In the genomic region with DNA sequence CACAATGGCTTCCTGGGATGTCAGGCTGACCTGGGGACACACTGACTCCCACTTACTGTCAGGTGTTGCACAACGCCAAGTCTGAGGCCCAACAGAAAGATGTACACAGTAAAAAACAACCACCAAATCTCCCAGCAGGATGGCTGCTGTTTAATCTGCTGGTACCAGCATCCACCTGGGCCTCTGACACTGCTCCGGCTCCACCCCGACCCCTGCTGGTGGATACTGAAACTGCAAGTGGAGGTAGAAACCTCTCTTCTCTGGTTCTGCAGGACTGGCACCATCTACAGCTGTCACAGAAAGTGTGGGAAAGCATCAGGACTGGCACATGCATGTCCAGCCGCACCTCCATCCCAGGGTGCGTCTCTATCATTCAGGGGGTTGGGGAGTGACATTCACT, we compare ENCODE assay signal across 8 mouse cellular contexts. TPM values are rescaled to one million over a fixed set of nuclear protein-coding genes. Genes with fewer than 3 reads are reported as not detected.
DNase-seq lines count a peak whose midpoint lies in the region; ATAC-seq and TF ChIP-seq lines count a peak whose summit lies in the region.

No protein-coding gene starts in this region.

- 0 out of 2 replicates have a peak, but pooled peaks have one; percentile 22 for ATAC-seq in embryonic facial prominence, embryonic 11.5 days (replicated peaks; ENCODE audit: insufficient number of reproducible peaks, low FRiP score, low TSS enrichment, low read depth)

- H3K4me3 ChIP-seq in ES-Bruce4 (ENCODE audit: low read depth, low read length), result no peak overlapping the region
- no peak overlapping the region for H3K4me3 ChIP-seq in embryonic facial prominence, embryonic 11.5 days (ENCODE audit: low read depth, low read length)

- intact Hi-C loops in heart, postnatal 36 days (cut with DNase I), result loop anchor here (2.0 kb wide), 1 partner anchor 49 kb away; no protein-coding TSS in a partner anchor

- TF ChIP-seq CTCF in ES-Bruce4 (IDR thresholded peaks at IDR 0.05; ENCODE audit: low read depth, low read length), result peak; percentile 96

- no peak overlapping the region for H3K4me2 ChIP-seq in embryonic facial prominence, embryonic 11.5 days (ENCODE audit: low read depth, low read length)

- H3K27ac ChIP-seq in ES-Bruce4 (ENCODE audit: insufficient read depth, low read length), result no peak overlapping the region
- no peak overlapping the region for H3K27ac ChIP-seq in embryonic facial prominence, embryonic 11.5 days (replicated peaks; ENCODE audit: low read depth, low read length)

- WGBS in embryonic facial prominence, embryonic 11.5 days, result 10% methylated on average over 5 of the region's 5 CpGs

- H3K9me3 ChIP-seq in ES-Bruce4 (replicated peaks; ENCODE audit: control insufficient read depth, insufficient read depth, low read length, poor library complexity, severe bottlenecking), result no peaks in the 10 kb centered on the region
- no peaks in the 10 kb centered on the region for H3K9me3 ChIP-seq in embryonic facial prominence, embryonic 11.5 days (replicated peaks; ENCODE audit: control insufficient read depth, low read length)

- H3K27me3 ChIP-seq in ES-Bruce4 (ENCODE audit: control insufficient read depth, insufficient read depth, low read length, poor library complexity, severe bottlenecking), result no peaks in the 10 kb centered on the region
- no peaks in the 10 kb centered on the region for H3K27me3 ChIP-seq in embryonic facial prominence, embryonic 11.5 days (ENCODE audit: control insufficient read depth, insufficient read depth, low read length)

- peak; percentile 61 to 72 for DNase-seq in adrenal gland, postnatal 4 days (ENCODE audit: low spot score in 2 of 2)
- peak; percentile 71 for DNase-seq in embryonic facial prominence, embryonic 11.5 days (ENCODE audit: low spot score)
- DNase-seq in heart, postnatal 36 days, result peak; percentile 73 to 86
- DNase-seq in layer of hippocampus, adult 9-11 months, result peak; percentile 55
- peak; percentile 77 for DNase-seq in lung, postnatal 36 days
- DNase-seq in retina, embryonic 14.5 days (ENCODE audit: low spot score), result peak; percentile 86
- peak; percentile 78 to 88 for DNase-seq in thymus, postnatal 36 days

- H3K9ac ChIP-seq in ES-Bruce4 (ENCODE audit: low read depth, poor library complexity, severe bottlenecking), result no peak overlapping the region
- no peak overlapping the region for H3K9ac ChIP-seq in embryonic facial prominence, embryonic 11.5 days (replicated peaks; ENCODE audit: low read length)

- no peaks in the 10 kb centered on the region for H3K36me3 ChIP-seq in ES-Bruce4 (ENCODE audit: control insufficient read depth, insufficient read depth, low read length, poor library complexity, severe bottlenecking)
- no peaks in the 10 kb centered on the region; the same call in 1 of the 2 replicates for H3K36me3 ChIP-seq in embryonic facial prominence, embryonic 11.5 days (replicated peaks; ENCODE audit: control insufficient read depth, insufficient read depth, low read depth, low read length)

- peaks cover 1% of the 10 kb centered on the region for H3K4me1 ChIP-seq in ES-Bruce4 (ENCODE audit: control insufficient read depth, insufficient read depth, low read length)
- no peaks in the 10 kb centered on the region for H3K4me1 ChIP-seq in embryonic facial prominence, embryonic 11.5 days (ENCODE audit: control insufficient read depth, insufficient read depth, low read length)

- no peak for TF ChIP-seq POLR2A in ES-Bruce4 (IDR thresholded peaks at IDR 0.05; ENCODE audit: insufficient read depth, low read length)

- TF ChIP-seq EP300 in ES-Bruce4 (IDR thresholded peaks at IDR 0.05; ENCODE audit: insufficient read depth, low read depth, low read length), result no peak

RNA-seq across cellular contexts. Expression of gene Cstb, which starts 12.6 kb away (rescaled TPM):
- 212 and 214 TPM in 2 replicates for polyA plus RNA-seq in ES-Bruce4 (2011; ENCODE audit: insufficient read depth, insufficient read length, low read depth, missing spikeins)
- 100 to 1,000 TPM; 171 to 196 TPM for total RNA-seq in adrenal gland, postnatal 4 days (2021)
- polyA plus RNA-seq in embryonic facial prominence, embryonic 11.5 days (2014; fragmentation: Nextera tagmentation; extraction: Ambion mirVana), result 168 and 177 TPM in 2 replicates
- 10 to 100 TPM; 30.4 to 30.6 TPM for total RNA-seq in heart, postnatal 36 days (2021)

RNA-seq across cellular contexts. Expression of gene Rrp1, which starts 25.3 kb away (rescaled TPM):
- polyA plus RNA-seq in ES-Bruce4 (2011; ENCODE audit: insufficient read depth, insufficient read length, low read depth, missing spikeins), result 132 and 136 TPM in 2 replicates
- total RNA-seq in adrenal gland, postnatal 4 days (2021), result 100 to 1,000 TPM; 282 to 296 TPM
- polyA plus RNA-seq in embryonic facial prominence, embryonic 11.5 days (2014; fragmentation: Nextera tagmentation; extraction: Ambion mirVana), result 225 and 243 TPM in 2 replicates
- 10 to 100 TPM; 93.6 to 97.2 TPM for total RNA-seq in heart, postnatal 36 days (2021)

RNA-seq across cellular contexts. Expression of gene Pdxk, which starts 26.7 kb away (rescaled TPM):
- polyA plus RNA-seq in ES-Bruce4 (2011; ENCODE audit: insufficient read depth, insufficient read length, low read depth, missing spikeins), result 13.7 and 14.6 TPM in 2 replicates
- 10 to 100 TPM; 20.4 to 20.8 TPM for total RNA-seq in adrenal gland, postnatal 4 days (2021)
- polyA plus RNA-seq in embryonic facial prominence, embryonic 11.5 days (2014; fragmentation: Nextera tagmentation; extraction: Ambion mirVana), result 6.6 and 7.4 TPM in 2 replicates
- 10 to 100 TPM; 10.6 to 11.7 TPM for total RNA-seq in heart, postnatal 36 days (2021)

Comparison
In these comparisons a context has a peak if more than half of its experiments do, and no peak if none do; other contexts are left out.
1. RNA of gene Cstb, which starts 12.6 kb away (total RNA-seq): 171 to 196 TPM in adrenal gland, postnatal 4 days; 30.4 to 30.6 TPM in heart, postnatal 36 days; every median in the first group is over 4 times any median in the second.
2. Peak in every context shown above with its lines, with median percentiles within 50 percentile points of each other: DNase-seq.